Mouse (Mus musculus) left cerebral cortex, adult 8-10 months (tissue): ENCODE data around the gene Pcdh15. TPM values are rescaled to one million over a fixed set of nuclear protein-coding genes. Genes with fewer than 3 reads are reported as not detected.
A peak's percentile ranks its signal among the peaks of the same experiment; 100 is the strongest.

ENCODE experiments used
- DNase-seq, 2 experiments: peaks; one replicate each; pipeline ENCODE4 v3.0.0; 2022; ENCODE audit warnings: low spot score in 2 of 2
- total RNA-seq, 4 experiments: library from RNA; stranded (reverse); gene quantifications; 2 replicates each; pipeline ENCODE4 v1.2.4; 2022

Gene Pcdh15
- 10 to 100 TPM; 23.8 to 30.6 (median 26.1) TPM for total RNA-seq

- DNase-seq, result peak in 1 of 2 experiments; percentile 38
Measured at GRCm38 (mm10) chr10:73098966-73099845, at the start of gene Pcdh15. Gene Pcdh15 (plus strand): TSS chr10:73099342.

GRCm38 (mm10) chr10:73052074-73052473 is 47.1 kb upstream of the Pcdh15 start:
- no peak for DNase-seq

- DNase-seq, result no peak
Measured at GRCm38 (mm10) chr10:73059726-73060230, 39.4 kb upstream of the Pcdh15 start.

- no peak for DNase-seq
Measured at GRCm38 (mm10) chr10:73086703-73087102, 12.4 kb upstream of the Pcdh15 start.

DNA sequence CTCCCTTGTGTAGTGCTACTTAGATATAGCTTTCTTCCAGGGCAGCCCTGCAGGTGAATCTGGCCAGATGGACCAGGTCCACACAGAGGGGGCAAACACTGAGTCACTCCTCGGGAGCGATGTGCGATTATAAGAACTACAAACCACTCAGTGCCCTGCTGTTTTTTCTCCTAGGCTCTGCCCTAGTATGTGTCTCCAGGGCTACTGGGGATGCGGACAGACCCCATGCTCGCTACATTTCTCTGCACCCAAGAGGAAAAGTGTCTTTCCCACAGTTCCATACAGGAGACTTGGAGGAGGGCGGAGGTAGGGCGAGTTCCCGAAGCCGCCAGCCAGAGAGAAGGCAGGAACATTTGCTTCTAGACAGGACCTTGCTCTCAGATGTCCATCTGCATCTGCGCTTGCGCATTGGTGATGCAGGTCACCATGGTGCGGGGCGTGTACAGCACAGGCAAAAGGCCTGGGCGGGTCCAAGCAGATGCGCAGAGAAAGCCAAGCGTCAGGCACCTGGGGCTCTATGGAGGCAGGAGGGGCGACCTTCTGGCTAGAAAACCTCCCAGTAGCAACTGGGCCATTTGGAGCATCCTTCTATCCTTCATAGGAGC is 2.5 kb upstream of the Pcdh15 start:
- DNase-seq, result peak; percentile 57 to 78

DNA sequence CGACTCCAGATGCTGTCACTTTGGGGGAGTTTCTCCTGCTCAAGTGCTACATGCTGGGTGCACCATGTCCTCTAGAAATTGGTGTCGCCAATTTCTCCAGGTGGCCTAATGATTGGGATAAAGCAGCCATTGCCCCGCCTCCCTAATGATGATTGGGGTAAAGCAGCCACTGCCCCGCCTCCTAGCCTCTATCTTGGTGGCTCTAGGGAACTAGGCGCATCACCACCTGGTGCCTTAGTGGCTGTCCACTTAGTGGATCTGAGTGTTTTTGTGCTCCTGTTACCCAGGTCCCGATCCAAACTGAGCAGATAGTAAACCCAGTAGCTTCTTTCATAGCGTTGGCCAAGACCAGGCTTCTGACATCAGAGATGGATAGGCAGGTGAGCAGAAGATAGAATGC is 2.0 kb upstream of the Pcdh15 start:
- peak in 1 of 2 experiments; percentile 41 for DNase-seq

DNA sequence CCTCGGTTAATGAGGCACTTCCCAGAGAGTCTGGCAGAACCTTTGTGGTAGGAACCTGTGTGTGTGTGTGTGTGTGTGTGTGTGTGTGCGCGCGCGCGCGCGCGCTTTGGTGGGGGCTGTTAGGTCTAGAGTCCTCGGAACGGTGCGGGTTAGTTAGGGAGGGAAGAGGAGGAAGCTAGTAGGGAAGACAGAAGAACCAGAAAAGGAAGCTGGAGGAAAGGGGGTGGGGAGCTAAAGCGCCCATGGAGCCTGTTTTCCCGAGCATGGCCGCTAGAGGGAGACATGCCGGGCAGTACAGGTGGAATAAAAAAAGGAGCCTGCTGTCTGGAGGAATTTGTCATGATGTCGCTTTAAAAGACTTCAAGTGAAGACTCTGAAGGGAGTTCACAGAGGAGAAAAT is 1.2 kb upstream of the Pcdh15 start:
- DNase-seq, result peak; percentile 66 to 82

DNA sequence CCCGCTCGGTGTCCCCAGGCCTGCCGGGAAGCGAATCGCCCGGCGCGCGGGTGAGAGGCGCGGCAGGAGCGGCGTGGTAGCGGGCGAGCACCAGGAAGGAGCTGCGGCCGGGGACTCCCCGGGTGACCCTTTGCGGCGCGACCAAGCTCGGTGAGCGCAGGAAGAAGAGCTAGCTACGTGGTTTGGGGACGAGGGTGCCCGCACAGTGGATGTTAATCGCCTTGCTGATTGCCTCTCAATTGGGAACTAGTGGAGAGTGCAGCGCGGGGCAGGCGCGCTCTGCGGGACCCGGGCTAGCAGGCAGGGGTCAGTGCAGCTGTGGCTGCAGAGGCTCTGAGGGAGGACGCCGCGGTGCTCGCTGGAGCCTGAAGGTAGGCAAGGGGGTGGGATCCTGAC is 702 bp downstream of the Pcdh15 start:
- DNase-seq, result peak in 1 of 2 experiments; percentile 23

- peak in 1 of 2 experiments; percentile 40 for DNase-seq
Measured at GRCm38 (mm10) chr10:73103383-73103994, 4.3 kb downstream of the Pcdh15 start.

GRCm38 (mm10) chr10:73105893-73106292 is 6.8 kb downstream of the Pcdh15 start:
- DNase-seq, result no peak

- no peak for DNase-seq
Measured at GRCm38 (mm10) chr10:73137985-73138384, 38.8 kb downstream of the Pcdh15 start.

DNA sequence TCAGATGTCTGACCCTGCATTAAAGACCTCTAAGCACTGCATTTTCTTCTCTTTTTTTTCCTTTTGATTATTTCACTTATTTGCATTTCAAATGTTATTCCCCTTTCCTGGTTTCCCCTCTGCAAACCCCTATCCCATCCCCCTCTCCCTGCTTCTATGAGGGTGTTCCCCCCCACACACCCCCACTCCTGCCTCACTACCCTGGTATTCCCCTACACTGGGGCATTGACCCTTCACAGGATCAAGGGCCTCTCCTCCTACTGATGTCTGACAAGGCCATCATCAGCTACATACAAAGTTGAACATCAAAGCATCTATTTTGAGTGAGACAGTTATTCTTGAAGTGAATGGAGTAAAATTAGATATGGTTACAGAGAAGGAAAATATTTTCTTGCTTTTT is 48.4 kb downstream of the Pcdh15 start:
- DNase-seq, result no peak

DNA sequence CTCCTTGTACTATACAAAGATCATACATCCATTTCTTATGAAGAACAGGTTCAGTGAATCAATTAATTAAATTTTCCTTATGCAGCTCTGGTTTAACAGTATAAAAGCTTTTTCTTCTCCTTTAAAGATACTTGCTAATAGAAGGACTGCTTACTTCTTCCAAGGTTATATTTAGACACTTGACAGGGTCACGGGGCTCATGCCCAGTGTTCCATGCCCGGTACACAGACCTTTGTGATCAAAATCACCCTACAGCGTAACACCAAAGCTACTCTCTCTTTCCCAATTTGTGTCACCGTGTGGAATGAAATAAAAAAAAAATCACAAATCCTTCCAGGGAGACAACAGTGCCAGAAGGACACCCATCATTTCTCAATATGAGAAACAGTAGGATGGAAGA is 48.8 kb downstream of the Pcdh15 start:
- DNase-seq, result no peak

DNA sequence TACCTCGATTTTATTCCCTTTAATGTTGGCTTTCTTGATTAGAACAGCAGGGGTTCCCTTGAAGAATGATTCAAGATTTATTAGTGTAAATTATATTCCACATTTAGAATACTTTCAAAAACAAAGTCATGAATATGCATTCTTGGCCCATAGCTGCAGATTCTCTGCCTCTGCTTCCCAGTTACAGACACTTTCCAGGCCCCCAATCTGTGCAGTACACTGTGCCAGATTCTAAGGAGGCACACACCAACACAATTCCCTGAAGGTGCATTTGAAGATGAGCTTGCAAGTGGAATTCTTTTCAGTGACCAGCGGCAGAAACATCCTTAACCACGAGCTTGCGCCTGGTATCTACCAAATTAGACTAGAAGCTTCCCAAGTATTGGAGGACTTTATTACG is 55.4 kb downstream of the Pcdh15 start:
- DNase-seq, result peak in 1 of 2 experiments; percentile 31

GRCm38 (mm10) chr10:73161757-73162156 is 62.6 kb downstream of the Pcdh15 start:
- no peak for DNase-seq

GRCm38 (mm10) chr10:73216001-73216400 is 116.9 kb downstream of the Pcdh15 start:
- DNase-seq, result no peak

DNA sequence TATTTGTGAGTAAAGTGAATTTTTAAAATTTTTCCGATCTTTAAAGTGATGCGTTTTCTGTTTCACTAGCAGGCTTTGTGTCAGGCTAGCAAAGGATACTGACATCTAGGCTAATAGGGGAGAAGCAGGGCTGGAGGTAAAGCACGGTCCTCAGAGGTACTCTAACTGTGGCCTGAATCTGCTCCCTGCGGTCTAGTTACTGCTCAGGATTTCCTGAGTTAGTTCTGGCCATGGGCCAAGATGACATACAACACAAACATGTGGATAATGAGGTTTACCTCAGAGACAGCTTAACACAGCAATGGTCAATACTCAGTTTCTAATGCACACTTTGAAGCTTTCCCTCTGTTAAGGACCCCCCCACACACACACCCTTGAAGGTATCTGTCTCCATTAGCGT is 143.2 kb downstream of the Pcdh15 start:
- no peak for DNase-seq

DNA sequence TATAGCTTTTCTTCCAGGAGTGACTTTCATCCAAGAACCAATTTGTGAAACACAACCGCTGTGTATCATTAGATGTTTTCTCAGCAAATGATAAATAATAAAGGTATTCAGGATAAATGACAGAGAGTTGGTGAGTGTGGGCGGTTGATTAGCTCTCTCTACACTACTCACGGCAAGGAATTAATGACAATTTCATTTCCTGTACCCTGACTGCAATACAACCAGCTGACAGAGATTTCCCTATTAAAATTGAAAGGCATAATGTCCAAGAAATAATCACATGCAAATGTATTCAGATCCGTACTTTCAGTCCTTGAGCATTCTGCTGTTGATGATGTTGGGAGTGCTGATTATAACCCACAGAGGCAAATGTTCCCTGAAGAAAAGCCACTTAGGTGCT is 181.3 kb downstream of the Pcdh15 start:
- no peak for DNase-seq

- DNase-seq, result no peak
Measured at GRCm38 (mm10) chr10:73296456-73296855, 197.3 kb downstream of the Pcdh15 start.

DNA sequence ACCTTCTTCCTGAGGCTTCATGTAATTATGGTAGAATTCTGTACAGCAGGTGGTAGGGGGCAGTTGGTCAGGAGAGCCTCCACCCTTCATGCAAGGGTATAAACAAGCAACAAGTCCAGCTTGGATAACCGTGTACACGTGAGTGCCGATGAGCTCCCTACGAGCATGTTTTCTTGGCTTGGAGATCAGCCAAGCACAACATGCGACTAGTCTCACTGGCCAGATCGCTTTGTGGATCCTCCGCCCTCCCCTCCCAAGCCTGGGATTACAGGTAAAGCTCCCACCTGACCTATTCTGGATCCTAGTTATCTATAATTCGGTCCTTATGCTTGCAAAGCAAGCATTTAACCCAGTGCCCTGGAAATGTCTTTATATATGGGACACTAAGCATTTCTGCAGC is 202.8 kb downstream of the Pcdh15 start:
- no peak for DNase-seq

DNA sequence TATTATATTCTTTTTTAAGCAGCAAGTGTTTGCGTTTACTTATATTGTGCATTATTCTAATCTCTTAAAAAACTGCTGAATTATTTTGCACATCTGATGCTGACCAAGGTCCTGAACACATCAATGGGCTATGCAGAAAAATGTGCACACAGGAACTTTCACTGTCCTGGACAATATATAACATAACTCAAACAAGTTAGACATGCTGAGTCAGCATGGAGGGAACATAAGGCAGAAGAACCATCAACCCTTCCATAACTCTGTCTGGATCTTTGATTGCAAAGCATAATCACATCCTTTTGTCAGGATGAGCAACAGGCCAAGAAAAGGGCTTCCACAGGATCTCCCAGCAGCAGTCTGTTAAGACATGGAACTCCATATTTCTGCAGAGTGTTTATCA is 207.5 kb downstream of the Pcdh15 start:
- no peak for DNase-seq

DNA sequence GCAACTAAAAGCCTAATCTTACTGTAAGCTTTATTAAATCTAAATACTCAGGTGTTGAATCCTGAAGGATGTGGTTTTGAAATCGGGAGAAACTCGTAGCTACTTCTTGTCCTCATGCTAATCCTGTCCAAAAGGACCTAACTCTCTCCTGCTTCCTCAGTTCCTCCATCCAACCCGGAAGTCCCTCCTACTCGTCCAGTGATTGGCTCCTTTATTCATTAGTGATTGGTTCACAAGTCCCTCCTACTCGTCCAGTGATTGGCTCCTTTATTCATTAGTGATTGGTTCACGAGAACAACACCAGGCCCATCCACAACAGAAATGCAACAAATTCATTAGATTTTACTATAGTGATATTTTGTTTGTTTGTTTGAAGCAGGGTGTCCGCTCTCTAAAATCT is 227.7 kb downstream of the Pcdh15 start:
- DNase-seq, result no peak
